Mouse (Mus musculus) brain, embryonic 14.5 days (tissue): ENCODE data around the gene Kcnd3.

Source experiments
- CTCF ChIP-seq: fragments of 200-500 bp; IDR thresholded peaks from 2 replicates; pipeline ENCODE4 v1.5.1; 2012; ENCODE audit warnings: inconsistent platforms, mild to moderate bottlenecking, moderate library complexity, borderline replicate concordance; ENCODE audit not compliant: insufficient read depth, insufficient read length; ENCODE audit errors: extremely low read depth
- POLR2A ChIP-seq: fragments of 200-500 bp; IDR thresholded peaks from 2 replicates; pipeline ENCODE4 v1.6.1; 2012; ENCODE audit warnings: mild to moderate bottlenecking, inconsistent platforms, borderline replicate concordance; ENCODE audit not compliant: poor library complexity, insufficient read depth, insufficient read length, severe bottlenecking; ENCODE audit errors: extremely low read depth

DNA sequence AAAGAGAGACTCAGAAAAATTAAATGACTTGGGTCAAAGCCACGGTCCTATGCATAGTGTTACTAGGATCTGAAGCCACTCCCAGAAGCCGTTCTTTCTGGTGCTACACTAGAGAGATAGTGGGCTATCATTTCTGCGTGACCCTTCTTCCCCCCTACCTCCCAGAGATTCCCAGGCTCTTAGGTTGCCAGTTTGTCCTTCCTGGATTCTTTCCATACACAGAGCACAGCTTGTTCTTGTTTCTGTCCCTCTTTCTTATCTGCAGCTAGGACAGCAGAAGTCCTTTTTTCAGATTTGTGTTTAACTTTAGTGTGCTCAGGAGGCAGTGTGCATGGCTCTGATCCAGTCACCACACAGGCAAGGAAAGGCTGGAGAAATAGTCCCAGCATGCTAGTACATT is 52.1 kb downstream of the Kcnd3 start:
- TF ChIP-seq POLR2A (no peak), CTCF (no peak)
